Mouse (Mus musculus) intestine, postnatal 0 days (tissue): ENCODE measurements around the gene Arid5b. TPM values are rescaled to one million over a fixed set of nuclear protein-coding genes. Genes with fewer than 3 reads are reported as not detected.
A peak's percentile ranks its signal among the peaks of the same experiment; 100 is the strongest.

Experiments
- ATAC-seq: fragments of 200-750 bp; cut with Nextera tagmentation; 2 replicates; pipeline ENCODE4 v1.8.0; 2017; ENCODE audit warnings: mild to moderate bottlenecking, moderate TSS enrichment, moderate library complexity
- H3K27ac ChIP-seq: fragments of 300-500 bp; sonication (generic); 2 replicates; pipeline ENCODE4 v1.5.1; 2014; ENCODE audit warnings: mild to moderate bottlenecking, low read depth, low read length, moderate library complexity
- H3K27me3 ChIP-seq: fragments of 300-500 bp; sonication (generic); replicated peaks from 2 replicates; pipeline ENCODE4 v1.6.1; 2014; ENCODE audit warnings: low read length, mixed read lengths; ENCODE audit not compliant: control insufficient read depth, insufficient read depth
- H3K36me3 ChIP-seq: fragments of 300-500 bp; sonication (generic); 2 replicates; pipeline ENCODE4 v1.6.1; 2014; ENCODE audit warnings: mild to moderate bottlenecking, moderate library complexity; ENCODE audit not compliant: control insufficient read depth, insufficient read depth
- H3K4me1 ChIP-seq: fragments of 300-500 bp; sonication (generic); replicated peaks from 2 replicates; pipeline ENCODE4 v1.6.1; 2014; ENCODE audit warnings: antibody characterized with exemption, low read length, mixed read lengths; ENCODE audit not compliant: control insufficient read depth, insufficient read depth
- H3K4me2 ChIP-seq: fragments of 300-500 bp; sonication (generic); replicated peaks from 2 replicates; pipeline ENCODE4 v1.6.1; 2014; ENCODE audit warnings: low read depth, mild to moderate bottlenecking, moderate library complexity
- H3K4me3 ChIP-seq: fragments of 300-500 bp; sonication (generic); 2 replicates; pipeline ENCODE4 v1.5.1; 2014; ENCODE audit warnings: low read depth, low read length
- H3K9ac ChIP-seq: fragments of 300-500 bp; sonication (generic); 2 replicates; pipeline ENCODE4 v1.6.1; 2014; ENCODE audit warnings: mild to moderate bottlenecking, low read depth, low read length
- H3K9me3 ChIP-seq: fragments of 300-500 bp; sonication (generic); 2 replicates; pipeline ENCODE4 v1.6.1; 2016; ENCODE audit warnings: mixed run types; ENCODE audit not compliant: control insufficient read depth
- CTCF ChIP-seq: sonication (generic); IDR thresholded peaks from 2 replicates; pipeline ENCODE4 v1.5.1; 2016; ENCODE audit warnings: low read depth, mild to moderate bottlenecking, control low read depth, antibody characterized with exemption, moderate library complexity
- WGBS: fragments of 180-500 bp; shearing (Covaris S2); extraction: QIAGEN DNeasy Blood & Tissue Kit; methylation state at CpG from one replicate; pipeline ENCODE4 v1.1.7; 2014; 5-methylcytosine and 5-hydroxymethylcytosine counted together
- polyA plus RNA-seq: library from polyadenylated mRNA; unstranded; fragments of >200 nt; fragmentation: Nextera tagmentation; extraction: Ambion mirVana; gene quantifications from 2 replicates; pipeline ENCODE4 v1.2.1, GENCODE M21; 2015

Gene Arid5b
- polyA plus RNA-seq, 1 experiment from 2014 or later, result 15.1 TPM

DNA sequence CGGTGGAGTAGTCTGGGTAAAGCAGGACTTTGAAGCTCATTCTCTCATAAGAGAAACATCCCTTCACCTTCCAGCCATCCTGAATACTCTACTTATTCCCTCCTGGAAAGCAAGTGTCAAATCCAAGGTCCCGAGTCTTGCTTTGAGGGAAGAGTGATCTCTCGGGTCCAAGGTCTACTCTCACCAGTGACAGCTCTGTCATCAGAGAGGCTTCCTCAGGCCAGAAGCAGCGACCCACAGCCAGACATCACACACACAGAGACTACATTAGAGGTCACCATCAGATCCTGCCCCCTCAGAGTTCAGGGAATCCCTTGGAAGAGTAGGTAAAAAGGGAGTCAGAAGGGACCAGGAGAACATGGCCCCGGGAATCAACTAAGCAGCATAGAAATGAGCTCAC is 140.4 kb downstream of the Arid5b start:
- Histone ChIP-seq H3K27me3 (no peaks in the 10 kb centered on the region), H3K27ac (no peak overlapping the region), H3K4me3 (no peak overlapping the region), H3K4me2 (no peak overlapping the region), H3K36me3 (no peaks in the 10 kb centered on the region), H3K4me1 (peaks cover 9% of the 10 kb centered on the region; the same call in 1 of the 2 replicates), H3K9me3 (no peaks in the 10 kb centered on the region), H3K9ac (no peak overlapping the region)
- no peak for TF ChIP-seq CTCF
- ATAC-seq, result no peak
- WGBS, result 83% methylated on average over 5 of the region's 5 CpGs

DNA sequence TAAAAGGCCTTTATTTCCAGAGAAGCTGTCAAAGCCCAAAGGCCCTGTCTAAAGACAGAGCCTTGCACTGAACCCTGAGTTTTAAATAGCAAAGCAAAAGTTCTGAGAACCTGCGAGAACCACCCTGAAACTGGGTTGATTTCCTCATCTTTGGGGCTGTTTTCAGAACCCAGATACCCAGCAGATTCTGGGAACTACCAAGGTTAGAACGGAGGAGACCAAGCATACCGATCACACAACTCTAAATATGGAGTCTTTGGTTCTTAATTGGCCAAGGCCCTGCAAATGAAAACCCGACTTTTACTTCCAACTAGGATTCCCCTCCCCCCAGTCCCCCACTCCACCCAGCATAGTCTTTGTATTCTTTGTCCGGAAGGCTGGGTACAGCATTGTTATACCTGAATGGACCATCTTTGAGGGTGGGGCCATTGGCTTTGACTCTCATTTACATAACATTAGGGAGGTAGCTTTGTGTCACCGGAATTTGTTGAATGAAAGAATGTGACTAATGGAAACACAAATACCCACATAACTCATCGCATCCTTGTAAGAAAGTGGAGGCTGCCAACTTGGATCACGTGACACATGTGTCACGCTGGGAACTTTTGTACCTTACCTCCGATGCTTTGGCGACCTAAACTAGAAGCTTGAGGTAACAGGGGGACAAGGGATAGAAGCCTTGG is 141.2 kb downstream of the Arid5b start:
- Histone ChIP-seq H3K9ac (no peak overlapping the region), H3K27ac (peak overlapping the region; percentile 76), H3K4me2 (peak overlapping the region; percentile 69), H3K36me3 (peaks cover 4% of the 10 kb centered on the region), H3K9me3 (no peaks in the 10 kb centered on the region), H3K27me3 (no peaks in the 10 kb centered on the region), H3K4me1 (peaks cover 9% of the 10 kb centered on the region; the same call in 1 of the 2 replicates), H3K4me3 (no peak overlapping the region)
- no peak for ATAC-seq
- 77% methylated on average over 11 of the region's 11 CpGs for WGBS
- TF ChIP-seq CTCF, result no peak

DNA sequence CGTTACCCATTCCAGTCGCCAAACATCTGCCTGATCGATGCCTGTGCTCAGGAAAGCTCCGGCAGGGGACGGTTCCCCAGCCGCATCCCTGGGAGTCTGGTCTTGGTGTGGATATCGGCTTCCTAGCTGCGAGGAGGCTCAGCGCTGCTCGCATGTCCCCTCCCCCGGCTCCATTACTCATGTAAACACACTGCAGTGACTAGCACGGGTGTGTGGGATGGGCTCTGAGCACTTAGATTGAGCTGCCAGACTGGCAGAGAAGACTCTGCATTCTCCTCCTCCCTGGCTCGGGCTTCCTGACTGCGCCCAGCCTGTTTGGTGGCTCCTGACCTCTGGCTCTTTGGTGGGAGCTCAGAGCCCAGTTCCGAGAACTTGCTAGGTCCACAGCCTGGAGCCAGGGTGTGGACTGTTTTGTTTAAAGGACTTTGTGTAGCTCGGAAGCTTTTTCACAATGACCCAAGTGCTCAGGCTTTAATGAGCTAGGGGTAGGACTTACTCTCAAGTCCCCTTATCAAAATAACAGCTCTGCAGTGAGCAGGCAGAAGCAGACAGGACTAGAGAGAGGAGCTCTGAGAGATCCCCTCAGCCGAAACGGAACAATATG is 142.0 kb downstream of the Arid5b start:
- H3K4me3 ChIP-seq, result peak overlapping the region; percentile 55
- peak overlapping the region; percentile 76 for H3K27ac ChIP-seq
- TF ChIP-seq CTCF, result no peak
- ATAC-seq, result peak; percentile 89
- no peaks in the 10 kb centered on the region for H3K27me3 ChIP-seq
- H3K4me2 ChIP-seq, result peak overlapping the region; percentile 69
- 2% methylated on average over 18 of the region's 18 CpGs for WGBS
- no peaks in the 10 kb centered on the region for H3K9me3 ChIP-seq
- H3K36me3 ChIP-seq, result peaks cover 11% of the 10 kb centered on the region
- peak overlapping the region; percentile 59 for H3K9ac ChIP-seq
- peaks cover 9% of the 10 kb centered on the region; the same call in 1 of the 2 replicates for H3K4me1 ChIP-seq

DNA sequence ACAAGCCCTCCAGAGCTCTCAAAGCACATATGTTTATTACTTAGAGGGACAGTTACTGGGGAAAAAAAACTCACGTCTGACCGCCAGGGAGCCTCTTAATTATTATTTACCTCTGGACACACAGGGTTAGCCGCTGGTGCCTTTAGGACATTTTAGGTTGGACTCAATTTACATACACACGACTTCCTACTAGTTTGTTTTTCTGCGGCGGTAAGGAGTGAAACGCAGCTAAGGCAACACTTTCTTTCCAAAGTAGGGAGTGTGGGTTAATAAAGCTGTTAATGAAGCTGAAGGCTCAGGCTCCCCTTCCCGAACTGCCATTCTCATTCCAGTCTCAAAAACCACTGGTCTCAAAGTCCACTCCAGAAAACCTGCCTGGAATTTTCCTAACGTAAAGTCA is 142.5 kb downstream of the Arid5b start:
- WGBS, result 2% methylated on average over 9 of the region's 9 CpGs
- peak; percentile 26; the same call in 1 of the 2 replicates for ATAC-seq
- Histone ChIP-seq H3K27me3 (no peaks in the 10 kb centered on the region), H3K9me3 (no peaks in the 10 kb centered on the region), H3K4me1 (peaks cover 9% of the 10 kb centered on the region; the same call in 1 of the 2 replicates), H3K4me3 (peak overlapping the region; percentile 55), H3K36me3 (peaks cover 17% of the 10 kb centered on the region), H3K4me2 (peak overlapping the region; percentile 69), H3K27ac (peak overlapping the region; percentile 76), H3K9ac (peak overlapping the region; percentile 59)
- TF ChIP-seq CTCF, result no peak

DNA sequence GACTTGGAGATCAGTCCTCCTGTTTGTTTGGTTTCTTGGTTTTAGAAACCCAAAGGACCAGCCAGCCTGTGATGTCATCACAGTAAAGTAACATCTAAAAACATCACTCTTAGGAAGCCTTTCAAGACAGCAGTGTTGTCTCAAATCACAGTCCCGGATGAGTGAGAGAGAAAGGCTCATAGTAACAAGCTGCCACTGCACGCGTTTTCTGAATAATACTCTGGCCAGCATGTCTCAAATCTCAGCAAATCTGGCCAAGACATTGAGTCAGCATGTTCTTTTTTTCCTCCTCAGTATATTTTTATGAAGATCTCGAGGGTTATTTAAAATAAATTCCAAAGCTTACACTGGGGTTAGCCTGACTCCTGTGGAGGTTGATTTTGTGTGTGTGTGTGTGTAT is 143.1 kb downstream of the Arid5b start:
- Histone ChIP-seq H3K9ac (no peak overlapping the region), H3K27ac (no peak overlapping the region), H3K27me3 (no peaks in the 10 kb centered on the region), H3K4me1 (peaks cover 9% of the 10 kb centered on the region; the same call in 1 of the 2 replicates), H3K4me2 (peak overlapping the region; percentile 69), H3K36me3 (peaks cover 19% of the 10 kb centered on the region), H3K4me3 (peak overlapping the region; percentile 55), H3K9me3 (no peaks in the 10 kb centered on the region)
- no peak for ATAC-seq
- 24% methylated on average over 4 of the region's 4 CpGs for WGBS
- no peak for TF ChIP-seq CTCF

DNA sequence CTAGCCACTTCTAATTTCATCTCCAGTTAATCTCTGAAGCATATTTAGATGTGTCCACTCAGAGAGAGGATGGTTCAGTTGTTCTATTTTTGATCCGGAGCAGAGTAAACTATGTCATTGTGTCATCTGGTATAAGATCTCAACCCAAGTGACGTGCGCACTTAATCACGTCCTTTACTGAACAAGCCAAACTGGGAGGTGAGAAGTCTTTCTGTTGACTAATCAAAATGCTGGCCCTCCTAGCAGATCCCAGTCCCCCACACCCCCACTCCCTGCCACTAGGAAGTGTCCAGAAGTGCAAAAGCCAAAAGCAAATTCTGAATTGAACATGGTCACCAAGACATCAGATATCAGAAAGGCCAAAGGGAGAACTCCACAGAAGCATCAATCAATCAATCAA is 144.0 kb downstream of the Arid5b start:
- Histone ChIP-seq H3K4me2 (peak overlapping the region; percentile 69), H3K9me3 (no peaks in the 10 kb centered on the region), H3K27me3 (no peaks in the 10 kb centered on the region), H3K4me1 (peaks cover 3% of the 10 kb centered on the region; the same call in 1 of the 2 replicates), H3K4me3 (no peak overlapping the region), H3K36me3 (peaks cover 23% of the 10 kb centered on the region), H3K27ac (no peak overlapping the region), H3K9ac (no peak overlapping the region)
- no peak for TF ChIP-seq CTCF
- no peak for ATAC-seq
- WGBS, result 88% methylated on average over 4 of the region's 4 CpGs
